Comparison of ENCODE assay signal across 16 mouse cellular contexts in the genomic region with DNA sequence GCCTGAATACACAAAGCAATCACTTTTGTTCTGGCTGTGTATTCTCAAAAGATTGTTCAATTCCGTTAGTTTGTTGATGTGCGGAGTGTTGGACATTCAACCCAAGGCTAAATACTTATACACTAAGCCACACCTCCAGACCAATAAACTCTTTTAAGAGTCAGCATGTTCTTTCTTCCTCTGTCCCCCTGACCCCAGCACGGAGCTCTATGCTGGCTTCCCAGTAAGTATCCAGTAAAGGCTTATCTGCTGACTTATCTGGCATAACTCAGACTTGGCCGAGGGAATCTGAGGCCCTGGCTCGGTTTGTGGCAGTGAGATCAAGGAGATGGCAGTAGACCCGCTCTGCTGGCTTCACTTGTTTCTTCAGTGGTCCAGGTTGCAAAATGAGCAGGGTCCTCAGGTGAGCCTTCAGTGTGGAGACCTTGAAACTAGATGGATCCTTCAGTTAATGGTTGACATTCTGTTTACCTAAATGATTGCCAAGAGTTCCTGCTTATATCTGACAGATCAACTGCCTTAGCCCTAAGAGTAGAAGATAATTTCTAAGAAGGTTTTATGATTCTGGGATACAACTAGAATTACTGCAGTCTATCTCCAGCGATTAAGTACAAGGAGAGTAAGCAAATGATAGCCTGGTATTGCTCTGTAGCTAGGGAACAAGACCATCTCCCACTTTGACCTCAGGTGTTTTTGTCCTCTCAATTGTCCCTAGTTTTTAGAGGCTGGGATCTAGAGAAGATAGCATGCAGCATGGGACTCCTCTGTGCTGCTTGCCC. TPM values are rescaled to one million over a fixed set of nuclear protein-coding genes. Genes with fewer than 3 reads are reported as not detected.
DNase-seq lines count a peak whose midpoint lies in the region; ATAC-seq lines count a peak whose summit lies in the region.
"Had no signal": no experiment of that assay in that cellular context is flagged by ENCODE, and none has a peak within 500 bp of the region (broad histone marks: within the 10 kb centered on the region; RNA-seq: fewer than 3 reads in every experiment).

A gene (plus strand): TSS at position 189 of the 779 bp plus-strand sequence.

- H3K27ac ChIP-seq in kidney, embryonic 15.5 days, result peak within 1 kb of the TSS; percentile 71
- peak within 1 kb of the TSS; percentile 68 for H3K27ac ChIP-seq in intestine, embryonic 16.5 days (ENCODE audit: low read length)
- H3K27ac ChIP-seq in liver, embryonic 16.5 days (ENCODE audit: low read length), result peak within 1 kb of the TSS; percentile 48
- H3K27ac ChIP-seq: heart, embryonic 13.5 days; hindbrain, embryonic 13.5 days; neural tube, embryonic 15.5 days had no signal

- peaks cover 53% of the 10 kb centered on the region for H3K27me3 ChIP-seq in kidney, embryonic 15.5 days
- 0 out of 2 replicates have a peak, but pooled peaks cover 6% of the 10 kb centered on the region for H3K27me3 ChIP-seq in intestine, embryonic 16.5 days (replicated peaks; ENCODE audit: control insufficient read depth, insufficient read depth, low read length)
- H3K27me3 ChIP-seq in liver, embryonic 16.5 days (ENCODE audit: control insufficient read depth, insufficient read depth, low read depth, low read length), result peaks cover 2% of the 10 kb centered on the region; the same call in 1 of the 2 replicates

- DNase-seq in kidney, adult 18-20 months, result no peak
- no peak for DNase-seq in gonadal fat pad, adult 2 months (ENCODE audit: low read depth)
- no peak for DNase-seq in thymus, postnatal 14 days
- no peak for DNase-seq in lung, postnatal 25 days (ENCODE audit: low spot score)
- DNase-seq: cerebellum, adult 18-20 months; forebrain, postnatal 0 days; gastrocnemius, postnatal 25 days had no signal

- WGBS in kidney, embryonic 15.5 days, result 61% methylated on average over 7 of the region's 7 CpGs
- WGBS in intestine, embryonic 16.5 days, result 59% methylated on average over 7 of the region's 7 CpGs
- WGBS in liver, embryonic 16.5 days (ENCODE audit: insufficient replicate concordance), result 51% methylated on average over 7 of the region's 7 CpGs

- H3K9ac ChIP-seq in kidney, embryonic 15.5 days, result no peak within 1 kb of the TSS
- H3K9ac ChIP-seq in intestine, embryonic 16.5 days (ENCODE audit: low read depth, low read length), result 0 out of 2 replicates have a peak within 1 kb of the TSS, but pooled peaks have one; percentile 37
- H3K9ac ChIP-seq in liver, embryonic 16.5 days (ENCODE audit: low read depth, low read length), result peak within 1 kb of the TSS; percentile 31; the same call in 1 of the 2 replicates
- H3K9ac ChIP-seq: forebrain, postnatal 0 days; heart, embryonic 13.5 days; hindbrain, embryonic 13.5 days; neural tube, embryonic 15.5 days had no signal

- H3K36me3 ChIP-seq in kidney, embryonic 15.5 days, result no peaks in the 10 kb centered on the region
- H3K36me3 ChIP-seq in intestine, embryonic 16.5 days (ENCODE audit: control insufficient read depth, insufficient read depth, low read length), result no peaks in the 10 kb centered on the region
- no peaks in the 10 kb centered on the region for H3K36me3 ChIP-seq in liver, embryonic 16.5 days (ENCODE audit: control insufficient read depth, insufficient read depth)
- H3K36me3 ChIP-seq: heart, embryonic 13.5 days; hindbrain, embryonic 13.5 days; neural tube, embryonic 15.5 days had no signal

- H3K4me3 ChIP-seq in kidney, embryonic 15.5 days (replicated peaks), result 0 out of 2 replicates have a peak within 1 kb of the TSS, but pooled peaks have one; percentile 2
- H3K4me3 ChIP-seq in intestine, embryonic 16.5 days (ENCODE audit: low read length), result peak within 1 kb of the TSS; percentile 38
- H3K4me3 ChIP-seq in liver, embryonic 16.5 days (ENCODE audit: low read depth, low read length), result peak within 1 kb of the TSS; percentile 43
- H3K4me3 ChIP-seq: heart, embryonic 13.5 days; hindbrain, embryonic 13.5 days; neural tube, embryonic 15.5 days had no signal

- 0 out of 2 replicates have a peak, but pooled peaks cover 5% of the 10 kb centered on the region for H3K4me1 ChIP-seq in kidney, embryonic 15.5 days
- 0 out of 2 replicates have a peak, but pooled peaks cover 4% of the 10 kb centered on the region for H3K4me1 ChIP-seq in intestine, embryonic 16.5 days (ENCODE audit: control insufficient read depth, insufficient read depth, low read length)
- no peaks in the 10 kb centered on the region for H3K4me1 ChIP-seq in liver, embryonic 16.5 days (ENCODE audit: control insufficient read depth, low read depth, low read length)
- H3K4me1 ChIP-seq: hindbrain, embryonic 13.5 days; neural tube, embryonic 15.5 days had no signal

- H3K9me3 ChIP-seq in kidney, embryonic 15.5 days (replicated peaks), result no peaks in the 10 kb centered on the region
- no peaks in the 10 kb centered on the region for H3K9me3 ChIP-seq in intestine, embryonic 16.5 days (ENCODE audit: control insufficient read depth, low read length)
- H3K9me3 ChIP-seq in liver, embryonic 16.5 days (replicated peaks; ENCODE audit: control insufficient read depth, low read length), result no peaks in the 10 kb centered on the region
- H3K9me3 ChIP-seq: heart, embryonic 13.5 days; hindbrain, embryonic 13.5 days; neural tube, embryonic 15.5 days had no signal

- ATAC-seq in kidney, embryonic 15.5 days (replicated peaks; ENCODE audit: low FRiP score), result peak; percentile 26; the same call in 1 of the 2 replicates
- ATAC-seq in intestine, embryonic 16.5 days, result peak; percentile 84
- ATAC-seq in liver, embryonic 16.5 days (ENCODE audit: low read depth), result peak; percentile 39; the same call in 1 of the 2 replicates
- ATAC-seq: CD4-positive, CD25-positive, alpha-beta regulatory T cell, adult 4 months; forebrain, postnatal 0 days; lung, postnatal 0 days had no signal

- 0 out of 2 replicates have a peak within 1 kb of the TSS, but pooled peaks have one; percentile 21 for H3K4me2 ChIP-seq in kidney, embryonic 15.5 days
- H3K4me2 ChIP-seq in intestine, embryonic 16.5 days (ENCODE audit: low read depth, low read length), result peak within 1 kb of the TSS; percentile 38
- H3K4me2 ChIP-seq in liver, embryonic 16.5 days (ENCODE audit: low read depth, low read length), result no peak within 1 kb of the TSS; the same call in 1 of the 2 replicates
- H3K4me2 ChIP-seq: heart, embryonic 13.5 days; hindbrain, embryonic 13.5 days; neural tube, embryonic 15.5 days had no signal

RNA-seq across cellular contexts. Expression of the gene that starts here (rescaled TPM):
- 20.0 and 21.4 TPM in 2 replicates for polyA plus RNA-seq in kidney, embryonic 15.5 days (2015; fragmentation: Nextera tagmentation; extraction: Ambion mirVana)
- polyA plus RNA-seq in gonadal fat pad, adult 2 months (2012; rRNA removed), result 26.4 and 38.0 TPM in 2 replicates
- polyA plus RNA-seq in intestine, embryonic 16.5 days (2015; fragmentation: Nextera tagmentation; extraction: Ambion mirVana), result 119 and 154 TPM in 2 replicates
- polyA plus RNA-seq in liver, embryonic 16.5 days (2015; fragmentation: Nextera tagmentation; extraction: Ambion mirVana), result 147 and 174 TPM in 2 replicates
- polyA plus RNA-seq: CD4-positive, CD25-positive, alpha-beta regulatory T cell, adult 4 months; limb, embryonic 11.5 days had no signal

Comparison
In these comparisons a context has a peak if more than half of its experiments do, and no peak if none do; other contexts are left out.
1. ATAC-seq: peak in every context shown above with its lines; median percentile 84 in intestine, embryonic 16.5 days; 39 in liver, embryonic 16.5 days; 26 in kidney, embryonic 15.5 days.